8 mouse cellular contexts compared by ENCODE assay signal in genomic region chr4:152165036-152165931, GRCm38 (mm10). TPM values are rescaled to one million over a fixed set of nuclear protein-coding genes. Genes with fewer than 3 reads are reported as not detected.
A peak's percentile ranks its signal among the peaks of the same experiment; 100 is the strongest.
DNase-seq lines count a peak whose midpoint lies in the region; ATAC-seq and TF ChIP-seq lines count a peak whose summit lies in the region.

No protein-coding gene starts in this region.

- CTCF ChIA-PET in Patski (lab: Charles Lee) = interaction anchor here (0.7 to 1.4 kb wide), 2 partner anchors 19 to 26 kb away, joined by 3 to 7 read pairs; no protein-coding TSS in a partner anchor

- TF ChIP-seq POLR2A in liver, adult 2 months (IDR thresholded peaks at IDR 0.05; ENCODE audit: extremely low read depth, insufficient read depth, low read length) = no peak

- peak; percentile 82 for DNase-seq in kidney, adult 18-20 months
- no peak for DNase-seq in kidney, adult 11 months
- no peak for DNase-seq in Patski (ENCODE audit: low read depth, low spot score)
- peak; percentile 79 for DNase-seq in embryo, embryonic 10.5 days (ENCODE audit: low spot score)
- no peak for DNase-seq in liver, adult 2 months (ENCODE audit: extremely low read depth, low read depth, low spot score)
- peak; percentile 72 to 82 for DNase-seq in urinary bladder, adult 18-20 months (ENCODE audit: low spot score in 2 of 2)

- peak; percentile 72 for TF ChIP-seq CTCF in Patski (IDR thresholded peaks at IDR 0.05)
- TF ChIP-seq CTCF in liver, adult 2 months (IDR thresholded peaks at IDR 0.05; ENCODE audit: low read depth, low read length) = peak; percentile 91

- no peak overlapping the region for H3K9ac ChIP-seq in liver, adult 2 months (ENCODE audit: low read depth, low read length)

- no peak for ATAC-seq in Patski
- peak; percentile 72 to 74 for ATAC-seq in hematopoietic stem cell, adult 5-6 weeks (replicated peaks in 1 of 2; ENCODE audit: insufficient read depth in 1 of 2, low FRiP score in 2 of 2, low TSS enrichment in 1 of 2, low read depth in 1 of 2, poor library complexity in 2 of 2, severe bottlenecking in 2 of 2)
- peak; percentile 66 for ATAC-seq in neutrophil, adult 5-6 weeks (ENCODE audit: extremely low read depth, insufficient number of reproducible peaks, low FRiP score, poor library complexity, severe bottlenecking)

- H3K27me3 ChIP-seq in Patski = peaks cover 5% of the 10 kb centered on the region
- H3K27me3 ChIP-seq in liver, adult 2 months (ENCODE audit: control insufficient read depth, insufficient read depth, low read length) = no peaks in the 10 kb centered on the region; the same call in 1 of the 2 replicates

- H3K79me2 ChIP-seq in liver, adult 2 months (ENCODE audit: control insufficient read depth, insufficient read depth, low read length) = no peaks in the 10 kb centered on the region

- no peaks in the 10 kb centered on the region for H3K4me1 ChIP-seq in liver, adult 2 months (ENCODE audit: control insufficient read depth, insufficient read depth, low read length)

- H3K27ac ChIP-seq in liver, adult 2 months (replicated peaks; ENCODE audit: insufficient read depth, low read depth, low read length) = no peak overlapping the region

- no peak overlapping the region for H3K4me3 ChIP-seq in liver, adult 2 months (ENCODE audit: insufficient read depth, low read depth, low read length)

- POLR2A ChIA-PET in Patski (lab: Charles Lee) = interaction anchor here (0.6 kb wide), 1 partner anchor 38 kb away, joined by 3 read pairs; no protein-coding TSS in a partner anchor

- in situ Hi-C loops in Patski (cut with MboI; ENCODE audit: low pct_unique_long_range_greater_than_20kb) = no loop called here

- 30% methylated on average over 22 of the region's 22 CpGs for WGBS in liver, adult 2 months

- H3K36me3 ChIP-seq in liver, adult 2 months (ENCODE audit: control insufficient read depth, insufficient read depth, low read length) = no peaks in the 10 kb centered on the region

RNA-seq across cellular contexts. Expression of gene Hes2, which starts 6.6 kb away (rescaled TPM):
- polyA plus RNA-seq in Patski (2021) = not detected
- total RNA-seq in hematopoietic stem cell, adult 5-6 weeks (2017) = not detected in 2 replicates
- total RNA-seq in liver, adult 2 months (2014; rRNA removed) = not detected in 2 replicates
- not detected in 2 replicates for polyA plus RNA-seq in liver, adult 2 months (2012; rRNA removed)
- not detected in 2 replicates for total RNA-seq in neutrophil, adult 5-6 weeks (2017)

RNA-seq across cellular contexts. Expression of gene Acot7, which starts 12.7 kb away (rescaled TPM):
- polyA plus RNA-seq in Patski (2021) = 102 TPM
- 66.4 and 72.7 TPM in 2 replicates for total RNA-seq in hematopoietic stem cell, adult 5-6 weeks (2017)
- 9.3 and 10.7 TPM in 2 replicates for total RNA-seq in liver, adult 2 months (2014; rRNA removed)
- polyA plus RNA-seq in liver, adult 2 months (2012; rRNA removed) = 18.4 and 20.8 TPM in 2 replicates
- total RNA-seq in neutrophil, adult 5-6 weeks (2017) = 12.2 and 18.4 TPM in 2 replicates

RNA-seq across cellular contexts. Expression of gene Espn, which starts 13.1 kb away (rescaled TPM):
- polyA plus RNA-seq in Patski (2021) = 1.3 TPM
- 0.89 and 1.6 TPM in 2 replicates for total RNA-seq in hematopoietic stem cell, adult 5-6 weeks (2017)
- 0.20 and 0.28 TPM in 2 replicates for total RNA-seq in liver, adult 2 months (2014; rRNA removed)
- polyA plus RNA-seq in liver, adult 2 months (2012; rRNA removed) = 0.47 and 1.4 TPM in 2 replicates
- total RNA-seq in neutrophil, adult 5-6 weeks (2017) = 0.12 and 0.23 TPM in 2 replicates

RNA-seq across cellular contexts. Expression of gene Tnfrsf25, which starts 49.5 kb away (rescaled TPM):
- polyA plus RNA-seq in Patski (2021) = 1.5 TPM
- total RNA-seq in hematopoietic stem cell, adult 5-6 weeks (2017) = 0.69 and 1.1 TPM in 2 replicates
- total RNA-seq in liver, adult 2 months (2014; rRNA removed) = 0.13 and 0.28 TPM in 2 replicates
- 0.54 and 0.72 TPM in 2 replicates for polyA plus RNA-seq in liver, adult 2 months (2012; rRNA removed)
- 1.8 and 2.3 TPM in 2 replicates for total RNA-seq in neutrophil, adult 5-6 weeks (2017)

Comparison
In these comparisons a context has a peak if more than half of its experiments do, and no peak if none do; other contexts are left out.
1. DNase-seq: peak in kidney, adult 18-20 months (single experiment), embryo, embryonic 10.5 days (single experiment) and urinary bladder, adult 18-20 months (2 of 2); none in kidney, adult 11 months (single experiment), Patski (single experiment) and liver, adult 2 months (single experiment).